Mouse (Mus musculus) kidney, embryonic 15.5 days (tissue): Measurements from ENCODE around the gene Ston2. TPM values are rescaled to one million over a fixed set of nuclear protein-coding genes. Genes with fewer than 3 reads are reported as not detected.

ENCODE experiments used
- ATAC-seq: fragments of 200-750 bp; cut with Nextera tagmentation; replicated peaks from 2 replicates; pipeline ENCODE4 v1.8.0; 2017; ENCODE audit warnings: moderate TSS enrichment; ENCODE audit not compliant: low FRiP score
- H3K27ac ChIP-seq: fragments of 300-500 bp; sonication (generic); 2 replicates; pipeline ENCODE4 v1.5.1; 2015; ENCODE audit warnings: mild to moderate bottlenecking, inconsistent platforms
- H3K27me3 ChIP-seq: fragments of 300-500 bp; sonication (generic); 2 replicates; pipeline ENCODE4 v1.6.1; 2015; ENCODE audit warnings: inconsistent platforms
- H3K36me3 ChIP-seq: fragments of 300-500 bp; sonication (generic); 2 replicates; pipeline ENCODE4 v1.6.1; 2015; ENCODE audit warnings: inconsistent platforms
- H3K4me1 ChIP-seq: fragments of 300-500 bp; sonication (generic); 2 replicates; pipeline ENCODE4 v1.6.1; 2015; ENCODE audit warnings: inconsistent platforms
- H3K4me2 ChIP-seq: fragments of 300-500 bp; sonication (generic); 2 replicates; pipeline ENCODE4 v1.6.1; 2015; ENCODE audit warnings: moderate library complexity, mild to moderate bottlenecking, inconsistent platforms
- H3K4me3 ChIP-seq: fragments of 300-500 bp; sonication (generic); replicated peaks from 2 replicates; pipeline ENCODE4 v1.5.1; 2015; ENCODE audit warnings: mild to moderate bottlenecking, inconsistent platforms
- H3K9ac ChIP-seq: fragments of 300-500 bp; sonication (generic); 2 replicates; pipeline ENCODE4 v1.6.1; 2015; ENCODE audit warnings: mild to moderate bottlenecking, inconsistent platforms
- H3K9me3 ChIP-seq: fragments of 300-500 bp; sonication (generic); replicated peaks from 2 replicates; pipeline ENCODE4 v1.6.1; 2016; ENCODE audit warnings: inconsistent platforms
- WGBS: fragments of 180-500 bp; shearing (Covaris S2); methylation state at CpG from one replicate; pipeline ENCODE4 v1.1.7; 2015; ENCODE audit warnings: mixed read lengths; 5-methylcytosine and 5-hydroxymethylcytosine counted together
- polyA plus RNA-seq: library from polyadenylated mRNA; unstranded; fragments of >200 nt; fragmentation: Nextera tagmentation; extraction: Ambion mirVana; gene quantifications from 2 replicates; pipeline ENCODE4 v1.2.1, GENCODE M21; 2015

Gene Ston2
- polyA plus RNA-seq, 1 experiment from 2014 or later = 11.2 TPM

- WGBS = 84% methylated on average over 3 of the region's 3 CpGs
- no peak for ATAC-seq
- Histone ChIP-seq H3K9me3 (no peaks in the 10 kb centered on the region), H3K27ac (no peak overlapping the region), H3K36me3 (no peaks in the 10 kb centered on the region), H3K4me2 (no peak overlapping the region), H3K4me3 (no peak overlapping the region), H3K27me3 (no peaks in the 10 kb centered on the region), H3K9ac (no peak overlapping the region), H3K4me1 (peaks cover 11% of the 10 kb centered on the region)
Observed at GRCm38 (mm10) chr12:91666607-91667006, 121.6 kb downstream of the Ston2 start.

GRCm38 (mm10) chr12:91665431-91665830 lies 122.8 kb downstream of the Ston2 start:
- no peak overlapping the region for H3K27ac ChIP-seq
- ATAC-seq = no peak
- H3K4me1 ChIP-seq = peaks cover 11% of the 10 kb centered on the region
- no peak overlapping the region for H3K4me3 ChIP-seq
- 73% methylated on average over 5 of the region's 5 CpGs for WGBS
- no peaks in the 10 kb centered on the region for H3K9me3 ChIP-seq
- no peaks in the 10 kb centered on the region for H3K27me3 ChIP-seq
- no peak overlapping the region for H3K9ac ChIP-seq
- H3K4me2 ChIP-seq = no peak overlapping the region
- no peaks in the 10 kb centered on the region for H3K36me3 ChIP-seq

GRCm38 (mm10) chr12:91663260-91663659 lies 124.9 kb downstream of the Ston2 start:
- Histone ChIP-seq H3K4me2 (no peak overlapping the region), H3K9ac (no peak overlapping the region), H3K4me1 (peaks cover 6% of the 10 kb centered on the region), H3K9me3 (no peaks in the 10 kb centered on the region), H3K4me3 (no peak overlapping the region), H3K27ac (no peak overlapping the region), H3K27me3 (no peaks in the 10 kb centered on the region), H3K36me3 (no peaks in the 10 kb centered on the region)
- no peak for ATAC-seq
- 41% methylated on average over 6 of the region's 6 CpGs for WGBS

- WGBS = 74% methylated on average over 4 of the region's 4 CpGs
- Histone ChIP-seq H3K4me3 (no peak overlapping the region), H3K27me3 (no peaks in the 10 kb centered on the region), H3K4me1 (peaks cover 6% of the 10 kb centered on the region), H3K9ac (no peak overlapping the region), H3K9me3 (no peaks in the 10 kb centered on the region), H3K27ac (no peak overlapping the region), H3K4me2 (no peak overlapping the region), H3K36me3 (no peaks in the 10 kb centered on the region)
- ATAC-seq = no peak
Observed at GRCm38 (mm10) chr12:91662844-91663243, 125.3 kb downstream of the Ston2 start.

GRCm38 (mm10) chr12:91660640-91661417 lies 127.4 kb downstream of the Ston2 start:
- no peak overlapping the region for H3K9ac ChIP-seq
- no peaks in the 10 kb centered on the region for H3K9me3 ChIP-seq
- H3K27ac ChIP-seq = no peak overlapping the region
- H3K4me2 ChIP-seq = no peak overlapping the region
- ATAC-seq = no peak
- H3K36me3 ChIP-seq = no peaks in the 10 kb centered on the region
- no peaks in the 10 kb centered on the region for H3K27me3 ChIP-seq
- no peak overlapping the region for H3K4me3 ChIP-seq
- 87% methylated on average over 12 of the region's 12 CpGs for WGBS
- H3K4me1 ChIP-seq = peaks cover 6% of the 10 kb centered on the region

- 66% methylated on average over 3 of the region's 3 CpGs for WGBS
- no peak for ATAC-seq
Observed at GRCm38 (mm10) chr12:91654399-91655122, 133.6 kb downstream of the Ston2 start.

GRCm38 (mm10) chr12:91648426-91648825 lies 139.8 kb downstream of the Ston2 start:
- no peak overlapping the region for H3K27ac ChIP-seq
- no peak overlapping the region for H3K4me2 ChIP-seq
- H3K36me3 ChIP-seq = peaks cover 25% of the 10 kb centered on the region
- no peak for ATAC-seq
- no peaks in the 10 kb centered on the region for H3K27me3 ChIP-seq
- no peak overlapping the region for H3K4me3 ChIP-seq
- H3K9ac ChIP-seq = no peak overlapping the region
- no peaks in the 10 kb centered on the region for H3K4me1 ChIP-seq
- WGBS = 93% methylated on average over 17 of the region's 17 CpGs
- H3K9me3 ChIP-seq = 0 out of 2 replicates have a peak, but pooled peaks cover 3% of the 10 kb centered on the region

More at GRCm38 (mm10) chr12:91654399-91655122, 133.6 kb downstream of the Ston2 start:
- no peaks in the 10 kb centered on the region for H3K36me3 ChIP-seq
- 0 out of 2 replicates have a peak, but pooled peaks cover 2% of the 10 kb centered on the region for H3K4me1 ChIP-seq
- no peak overlapping the region for H3K4me2 ChIP-seq
- H3K27me3 ChIP-seq = no peaks in the 10 kb centered on the region
- H3K9me3 ChIP-seq = no peaks in the 10 kb centered on the region
- no peak overlapping the region for H3K4me3 ChIP-seq
- H3K9ac ChIP-seq = no peak overlapping the region
- no peak overlapping the region for H3K27ac ChIP-seq

GRCm38 (mm10) chr12:91645361-91646123 lies 142.6 kb downstream of the Ston2 start:
- 0 out of 2 replicates have a peak, but pooled peaks cover 3% of the 10 kb centered on the region for H3K9me3 ChIP-seq
- H3K4me1 ChIP-seq = peaks cover 9% of the 10 kb centered on the region
- no peaks in the 10 kb centered on the region for H3K27me3 ChIP-seq
- no peak overlapping the region for H3K4me3 ChIP-seq
- H3K36me3 ChIP-seq = peaks cover 25% of the 10 kb centered on the region
- H3K27ac ChIP-seq = no peak overlapping the region
- WGBS = 77% methylated on average over 6 of the region's 6 CpGs
- no peak overlapping the region for H3K9ac ChIP-seq
- H3K4me2 ChIP-seq = no peak overlapping the region
- no peak for ATAC-seq

- WGBS = 76% methylated on average over 7 of the region's 7 CpGs
Observed at GRCm38 (mm10) chr12:91643221-91643620, 145.0 kb downstream of the Ston2 start.

GRCm38 (mm10) chr12:91642426-91643093 lies 145.6 kb downstream of the Ston2 start:
- WGBS = 75% methylated on average over 12 of the region's 12 CpGs

More at GRCm38 (mm10) chr12:91643221-91643620, 145.0 kb downstream of the Ston2 start:
- Histone ChIP-seq H3K27ac (no peak overlapping the region), H3K9me3 (0 out of 2 replicates have a peak, but pooled peaks cover 3% of the 10 kb centered on the region), H3K27me3 (no peaks in the 10 kb centered on the region), H3K9ac (no peak overlapping the region), H3K36me3 (peaks cover 18% of the 10 kb centered on the region), H3K4me1 (peaks cover 9% of the 10 kb centered on the region), H3K4me3 (no peak overlapping the region), H3K4me2 (no peak overlapping the region)
- no peak for ATAC-seq

GRCm38 (mm10) chr12:91641631-91642141 lies 146.5 kb downstream of the Ston2 start:
- peaks cover 20% of the 10 kb centered on the region for H3K4me1 ChIP-seq
- no peaks in the 10 kb centered on the region for H3K27me3 ChIP-seq
- 14% methylated on average over 13 of the region's 13 CpGs for WGBS
- no peaks in the 10 kb centered on the region for H3K9me3 ChIP-seq
- H3K4me2 ChIP-seq = peak overlapping the region; percentile 54
- no peak overlapping the region for H3K9ac ChIP-seq
- ATAC-seq = 0 out of 2 replicates have a peak, but pooled peaks have one; percentile 41
- peak overlapping the region; percentile 23 for H3K4me3 ChIP-seq
- no peak overlapping the region for H3K27ac ChIP-seq
- 0 out of 2 replicates have a peak, but pooled peaks cover 3% of the 10 kb centered on the region for H3K36me3 ChIP-seq

More at GRCm38 (mm10) chr12:91642426-91643093, 145.6 kb downstream of the Ston2 start:
- H3K9me3 ChIP-seq = no peaks in the 10 kb centered on the region
- no peak overlapping the region for H3K4me3 ChIP-seq
- H3K9ac ChIP-seq = no peak overlapping the region
- H3K27me3 ChIP-seq = no peaks in the 10 kb centered on the region
- no peak overlapping the region for H3K27ac ChIP-seq
- H3K4me2 ChIP-seq = no peak overlapping the region
- H3K4me1 ChIP-seq = peaks cover 13% of the 10 kb centered on the region
- peaks cover 12% of the 10 kb centered on the region for H3K36me3 ChIP-seq
- no peak for ATAC-seq
